9 mouse cellular contexts compared by ENCODE assay signal in genomic region chr10:60197406-60197821, GRCm38 (mm10). TPM values are rescaled to one million over a fixed set of nuclear protein-coding genes. Genes with fewer than 3 reads are reported as not detected.
DNase-seq lines count a peak whose midpoint lies in the region; ATAC-seq lines count a peak whose summit lies in the region.
"Had no signal": no experiment of that assay in that cellular context is flagged by ENCODE, and none has a peak within 500 bp of the region (broad histone marks: within the 10 kb centered on the region; RNA-seq: fewer than 3 reads in every experiment).

No protein-coding gene starts in this region.

- no peak overlapping the region for H3K4me3 ChIP-seq in hindbrain, embryonic 10.5 days
- H3K4me3 ChIP-seq in hindbrain, embryonic 16.5 days (ENCODE audit: low read length) = no peak overlapping the region
- no peak overlapping the region for H3K4me3 ChIP-seq in intestine, embryonic 16.5 days (ENCODE audit: low read length)
- no peak overlapping the region for H3K4me3 ChIP-seq in forebrain, embryonic 16.5 days (replicated peaks; ENCODE audit: low read length)
- H3K4me3 ChIP-seq: megakaryocyte, embryonic 14.5 days had no signal

- H3K27me3 ChIP-seq in hindbrain, embryonic 10.5 days (ENCODE audit: insufficient read depth, poor library complexity, severe bottlenecking) = no peaks in the 10 kb centered on the region; the same call in 1 of the 2 replicates
- no peaks in the 10 kb centered on the region for H3K27me3 ChIP-seq in hindbrain, embryonic 16.5 days (replicated peaks; ENCODE audit: control insufficient read depth, insufficient read depth, low read length)
- H3K27me3 ChIP-seq in intestine, embryonic 16.5 days (replicated peaks; ENCODE audit: control insufficient read depth, insufficient read depth, low read length) = no peaks in the 10 kb centered on the region
- H3K27me3 ChIP-seq in forebrain, embryonic 16.5 days (replicated peaks; ENCODE audit: control insufficient read depth, insufficient read depth, low read length) = no peaks in the 10 kb centered on the region

- no peak for ATAC-seq in hindbrain, embryonic 16.5 days
- ATAC-seq in intestine, embryonic 16.5 days = peak; percentile 42; the same call in 1 of the 2 replicates
- ATAC-seq in forebrain, embryonic 16.5 days = no peak

- no peak for DNase-seq in hindbrain, embryonic 10.5 days (ENCODE audit: low spot score)
- DNase-seq in adipocyte (ENCODE audit: low spot score) = peak; percentile 46
- DNase-seq in lung, postnatal 10 days = peak; percentile 83
- no peak for DNase-seq in cerebellum, postnatal 36 days
- DNase-seq: thymus, postnatal 4 days had no signal

- H3K36me3 ChIP-seq in hindbrain, embryonic 10.5 days = no peaks in the 10 kb centered on the region
- H3K36me3 ChIP-seq in hindbrain, embryonic 16.5 days (ENCODE audit: control insufficient read depth, insufficient read depth, low read length) = no peaks in the 10 kb centered on the region
- no peaks in the 10 kb centered on the region for H3K36me3 ChIP-seq in intestine, embryonic 16.5 days (ENCODE audit: control insufficient read depth, insufficient read depth, low read length)
- no peaks in the 10 kb centered on the region for H3K36me3 ChIP-seq in forebrain, embryonic 16.5 days (ENCODE audit: control insufficient read depth, insufficient read depth)

- H3K4me1 ChIP-seq in hindbrain, embryonic 10.5 days (replicated peaks) = peaks cover 38% of the 10 kb centered on the region
- H3K4me1 ChIP-seq in hindbrain, embryonic 16.5 days (ENCODE audit: control insufficient read depth, insufficient read depth, low read depth, low read length) = peaks cover 22% of the 10 kb centered on the region
- peaks cover 32% of the 10 kb centered on the region for H3K4me1 ChIP-seq in intestine, embryonic 16.5 days (ENCODE audit: control insufficient read depth, insufficient read depth, low read length)
- H3K4me1 ChIP-seq in forebrain, embryonic 16.5 days (replicated peaks; ENCODE audit: control insufficient read depth, insufficient read depth, low read length) = peaks cover 32% of the 10 kb centered on the region

- H3K9ac ChIP-seq in hindbrain, embryonic 16.5 days (ENCODE audit: low read depth, low read length) = no peak overlapping the region
- H3K9ac ChIP-seq in intestine, embryonic 16.5 days (ENCODE audit: low read depth, low read length) = no peak overlapping the region
- no peak overlapping the region for H3K9ac ChIP-seq in forebrain, embryonic 16.5 days (replicated peaks; ENCODE audit: low read depth, low read length)

- no peak overlapping the region for H3K4me2 ChIP-seq in hindbrain, embryonic 16.5 days (ENCODE audit: low read length)
- no peak overlapping the region for H3K4me2 ChIP-seq in intestine, embryonic 16.5 days (ENCODE audit: low read depth, low read length)
- no peak overlapping the region for H3K4me2 ChIP-seq in forebrain, embryonic 16.5 days (ENCODE audit: low read length)

- H3K9me3 ChIP-seq in hindbrain, embryonic 10.5 days = no peaks in the 10 kb centered on the region
- H3K9me3 ChIP-seq in hindbrain, embryonic 16.5 days (ENCODE audit: control insufficient read depth, low read length) = no peaks in the 10 kb centered on the region
- no peaks in the 10 kb centered on the region for H3K9me3 ChIP-seq in intestine, embryonic 16.5 days (ENCODE audit: control insufficient read depth, low read length)
- H3K9me3 ChIP-seq in forebrain, embryonic 16.5 days (ENCODE audit: control insufficient read depth, low read length) = no peaks in the 10 kb centered on the region

- H3K27ac ChIP-seq in hindbrain, embryonic 10.5 days = peak overlapping the region; percentile 30; the same call in 1 of the 2 replicates
- H3K27ac ChIP-seq in hindbrain, embryonic 16.5 days (ENCODE audit: low read depth, low read length) = no peak overlapping the region
- peak overlapping the region; percentile 14; the same call in 1 of the 2 replicates for H3K27ac ChIP-seq in intestine, embryonic 16.5 days (ENCODE audit: low read length)
- H3K27ac ChIP-seq in forebrain, embryonic 16.5 days (ENCODE audit: low read length) = no peak overlapping the region

- WGBS in hindbrain, embryonic 10.5 days = 86% methylated on average over 10 of the region's 10 CpGs
- 54% methylated on average over 10 of the region's 10 CpGs for WGBS in hindbrain, embryonic 16.5 days
- 59% methylated on average over 10 of the region's 10 CpGs for WGBS in intestine, embryonic 16.5 days
- WGBS in forebrain, embryonic 16.5 days = 66% methylated on average over 10 of the region's 10 CpGs

RNA-seq across cellular contexts. Expression of gene Chst3, which starts 21.6 kb away (rescaled TPM):
- 1.8 and 2.2 TPM in 2 replicates for polyA plus RNA-seq in hindbrain, embryonic 10.5 days (2016; fragmentation: Nextera tagmentation; extraction: Ambion mirVana)
- polyA plus RNA-seq in hindbrain, embryonic 16.5 days (2015; fragmentation: Nextera tagmentation; extraction: Ambion mirVana) = 1.7 and 1.9 TPM in 2 replicates
- 1.3 and 1.4 TPM in 2 replicates for polyA plus RNA-seq in intestine, embryonic 16.5 days (2015; fragmentation: Nextera tagmentation; extraction: Ambion mirVana)
- polyA plus RNA-seq in forebrain, embryonic 16.5 days (2015; fragmentation: Nextera tagmentation; extraction: Ambion mirVana) = 0.83 and 0.90 TPM in 2 replicates

Comparison
In these comparisons a context has a peak if more than half of its experiments do, and no peak if none do; other contexts are left out.
1. H3K27ac ChIP-seq: peak in hindbrain, embryonic 10.5 days (single experiment) and intestine, embryonic 16.5 days (single experiment); none in hindbrain, embryonic 16.5 days (single experiment) and forebrain, embryonic 16.5 days (single experiment).
2. DNase-seq: peak in adipocyte (single experiment) and lung, postnatal 10 days (single experiment); none in hindbrain, embryonic 10.5 days (single experiment) and cerebellum, postnatal 36 days (0 of 2).